Mouse (Mus musculus) heart, embryonic 10.5 days (tissue): ENCODE measurements around the gene Ankrd11. TPM values are rescaled to one million over a fixed set of nuclear protein-coding genes. Genes with fewer than 3 reads are reported as not detected.
A peak's percentile ranks its signal among the peaks of the same experiment; 100 is the strongest.
"Not testable (repeated sequence)": the region's sequence is repeated elsewhere in the genome, so short reads cannot be mapped to it uniquely, and the experiment has no call there.

Experiments used
- DNase-seq: peaks from one replicate; pipeline ENCODE4 v3.0.0-alpha.2; 2017; ENCODE audit warnings: low spot score
- H3K27ac ChIP-seq: fragments of 300-500 bp; sonication (generic); 2 replicates; pipeline ENCODE4 v1.5.1; 2016; ENCODE audit warnings: mild to moderate bottlenecking
- H3K27me3 ChIP-seq: fragments of 300-500 bp; sonication (generic); 2 replicates; pipeline ENCODE4 v1.6.1; 2016; ENCODE audit warnings: mild to moderate bottlenecking; ENCODE audit not compliant: poor library complexity, insufficient read depth, severe bottlenecking
- H3K36me3 ChIP-seq: fragments of 300-500 bp; sonication (generic); 2 replicates; pipeline ENCODE4 v1.6.1; 2016; ENCODE audit warnings: mild to moderate bottlenecking, moderate library complexity
- H3K4me1 ChIP-seq: fragments of 300-500 bp; sonication (generic); 2 replicates; pipeline ENCODE4 v1.6.1; 2016; ENCODE audit warnings: mild to moderate bottlenecking
- H3K4me3 ChIP-seq: fragments of 300-500 bp; sonication (generic); 2 replicates; pipeline ENCODE4 v1.5.1; 2016; ENCODE audit warnings: mild to moderate bottlenecking, moderate library complexity
- H3K9me3 ChIP-seq: fragments of 300-500 bp; sonication (generic); 2 replicates; pipeline ENCODE4 v1.6.1; 2016; ENCODE audit warnings: mild to moderate bottlenecking, moderate library complexity
- WGBS: fragments of 180-500 bp; shearing (Covaris S2); methylation state at CpG from one replicate; pipeline ENCODE4 v1.1.7; 2016; 5-methylcytosine and 5-hydroxymethylcytosine counted together
- polyA plus RNA-seq: library from polyadenylated mRNA; unstranded; fragments of >200 nt; fragmentation: Nextera tagmentation; extraction: Ambion mirVana; gene quantifications from 2 replicates; pipeline ENCODE4 v1.2.1, GENCODE M21; 2016

Ankrd11 gene
- polyA plus RNA-seq, 1 experiment from 2014 or later = 32.9 TPM

GRCm38 (mm10) chr8:123048402-123048801, 6.3 kb upstream of the Ankrd11 start:
- Histone ChIP-seq H3K4me1 (peaks cover 10% of the 10 kb centered on the region), H3K27ac (no peak overlapping the region), H3K27me3 (no peaks in the 10 kb centered on the region), H3K36me3 (0 out of 2 replicates have a peak, but pooled peaks cover 6% of the 10 kb centered on the region), H3K9me3 (no peaks in the 10 kb centered on the region), H3K4me3 (no peak overlapping the region)
- no peak for DNase-seq
- 84% methylated on average over 7 of the region's 7 CpGs for WGBS

- Histone ChIP-seq H3K36me3 (0 out of 2 replicates have a peak, but pooled peaks cover 6% of the 10 kb centered on the region), H3K27ac (no peak overlapping the region), H3K9me3 (no peaks in the 10 kb centered on the region), H3K4me3 (no peak overlapping the region), H3K4me1 (peaks cover 13% of the 10 kb centered on the region), H3K27me3 (no peaks in the 10 kb centered on the region)
- DNase-seq = no peak
- WGBS = 90% methylated on average over 7 of the region's 7 CpGs
These were observed 5.8 kb upstream of the Ankrd11 start for GRCm38 (mm10) chr8:123047827-123048226.

- no peak for DNase-seq
- H3K4me1 ChIP-seq = peaks cover 13% of the 10 kb centered on the region
- 80% methylated on average over 4 of the region's 4 CpGs for WGBS
- H3K9me3 ChIP-seq = no peaks in the 10 kb centered on the region
- H3K4me3 ChIP-seq = no peak overlapping the region
- H3K36me3 ChIP-seq = 0 out of 2 replicates have a peak, but pooled peaks cover 6% of the 10 kb centered on the region
- H3K27me3 ChIP-seq = no peaks in the 10 kb centered on the region
- H3K27ac ChIP-seq = no peak overlapping the region
These were observed 4.6 kb upstream of the Ankrd11 start for GRCm38 (mm10) chr8:123046706-123047105.

- WGBS = 93% methylated on average over 23 of the region's 23 CpGs
- H3K27ac ChIP-seq, H3K4me3 ChIP-seq, H3K36me3 ChIP-seq, DNase-seq, H3K9me3 ChIP-seq, H3K27me3 ChIP-seq: not testable (repeated sequence)
- H3K4me1 ChIP-seq = peaks cover 18% of the 10 kb centered on the region
These were observed 2.8 kb upstream of the Ankrd11 start for GRCm38 (mm10) chr8:123044743-123045425.

- 90% methylated on average over 3 of the region's 3 CpGs for WGBS
These were observed 1.9 kb upstream of the Ankrd11 start for GRCm38 (mm10) chr8:123043941-123044340.

GRCm38 (mm10) chr8:123042974-123043625, 1.0 kb upstream of the Ankrd11 start:
- 0 out of 2 replicates have a peak, but pooled peaks cover 6% of the 10 kb centered on the region for H3K36me3 ChIP-seq
- no peaks in the 10 kb centered on the region for H3K9me3 ChIP-seq
- peak overlapping the region; percentile 100 for H3K27ac ChIP-seq
- 22% methylated on average over 22 of the region's 22 CpGs for WGBS
- peak overlapping the region; percentile 100 for H3K4me3 ChIP-seq
- peaks cover 30% of the 10 kb centered on the region for H3K4me1 ChIP-seq
- H3K27me3 ChIP-seq = no peaks in the 10 kb centered on the region
- DNase-seq = no peak

More at GRCm38 (mm10) chr8:123043941-123044340, 1.9 kb upstream of the Ankrd11 start:
- H3K4me1 ChIP-seq = peaks cover 26% of the 10 kb centered on the region
- H3K36me3 ChIP-seq = 0 out of 2 replicates have a peak, but pooled peaks cover 6% of the 10 kb centered on the region
- H3K27ac ChIP-seq = no peak overlapping the region
- 0 out of 2 replicates have a peak overlapping the region, but pooled peaks have one; percentile 100 for H3K4me3 ChIP-seq
- H3K9me3 ChIP-seq = no peaks in the 10 kb centered on the region
- no peaks in the 10 kb centered on the region for H3K27me3 ChIP-seq
- no peak for DNase-seq

- no peak for DNase-seq
- Histone ChIP-seq H3K4me3 (peak overlapping the region; percentile 100), H3K4me1 (peaks cover 40% of the 10 kb centered on the region), H3K9me3 (no peaks in the 10 kb centered on the region), H3K36me3 (0 out of 2 replicates have a peak, but pooled peaks cover 6% of the 10 kb centered on the region), H3K27me3 (no peaks in the 10 kb centered on the region), H3K27ac (peak overlapping the region; percentile 100)
- 2% methylated on average over 60 of the region's 60 CpGs for WGBS
These were observed 337 bp downstream of the Ankrd11 start for GRCm38 (mm10) chr8:123041774-123042105.

GRCm38 (mm10) chr8:123041008-123041773, 886 bp downstream of the Ankrd11 start:
- H3K4me3 ChIP-seq = peak overlapping the region; percentile 100
- peak; percentile 86 for DNase-seq
- H3K36me3 ChIP-seq = 0 out of 2 replicates have a peak, but pooled peaks cover 6% of the 10 kb centered on the region
- peaks cover 43% of the 10 kb centered on the region for H3K4me1 ChIP-seq
- no peaks in the 10 kb centered on the region for H3K9me3 ChIP-seq
- H3K27ac ChIP-seq = peak overlapping the region; percentile 100
- 1% methylated on average over 71 of the region's 71 CpGs for WGBS
- H3K27me3 ChIP-seq = no peaks in the 10 kb centered on the region

GRCm38 (mm10) chr8:123040110-123040650, 1.9 kb downstream of the Ankrd11 start:
- 17% methylated on average over 4 of the region's 4 CpGs for WGBS
- Histone ChIP-seq H3K9me3 (no peaks in the 10 kb centered on the region), H3K27ac (peak overlapping the region; percentile 100; the same call in 1 of the 2 replicates), H3K4me3 (peak overlapping the region; percentile 100), H3K36me3 (0 out of 2 replicates have a peak, but pooled peaks cover 3% of the 10 kb centered on the region), H3K27me3 (no peaks in the 10 kb centered on the region), H3K4me1 (peaks cover 44% of the 10 kb centered on the region)
- DNase-seq = no peak

GRCm38 (mm10) chr8:123039376-123040109, 2.5 kb downstream of the Ankrd11 start:
- WGBS = 83% methylated on average over 11 of the region's 11 CpGs
- DNase-seq = no peak
- Histone ChIP-seq H3K4me1 (peaks cover 44% of the 10 kb centered on the region), H3K4me3 (peak overlapping the region; percentile 100; the same call in 1 of the 2 replicates), H3K27me3 (no peaks in the 10 kb centered on the region), H3K36me3 (0 out of 2 replicates have a peak, but pooled peaks cover under 1% of the 10 kb centered on the region), H3K9me3 (no peaks in the 10 kb centered on the region), H3K27ac (peak overlapping the region; percentile 56; the same call in 1 of the 2 replicates)

- WGBS = 60% methylated on average over 2 of the region's 2 CpGs
- peaks cover 47% of the 10 kb centered on the region for H3K4me1 ChIP-seq
These were observed 3.7 kb downstream of the Ankrd11 start for GRCm38 (mm10) chr8:123038351-123038750.

GRCm38 (mm10) chr8:123037487-123037886, 4.6 kb downstream of the Ankrd11 start:
- Histone ChIP-seq H3K27me3 (no peaks in the 10 kb centered on the region), H3K36me3 (no peaks in the 10 kb centered on the region), H3K4me3 (no peak overlapping the region), H3K4me1 (peaks cover 44% of the 10 kb centered on the region), H3K9me3 (no peaks in the 10 kb centered on the region), H3K27ac (0 out of 2 replicates have a peak overlapping the region, but pooled peaks have one; percentile 22)
- DNase-seq = no peak
- 75% methylated on average over 11 of the region's 11 CpGs for WGBS

More at GRCm38 (mm10) chr8:123038351-123038750, 3.7 kb downstream of the Ankrd11 start:
- H3K27ac ChIP-seq = no peak overlapping the region
- DNase-seq = no peak
- no peaks in the 10 kb centered on the region for H3K36me3 ChIP-seq
- no peaks in the 10 kb centered on the region for H3K9me3 ChIP-seq
- no peaks in the 10 kb centered on the region for H3K27me3 ChIP-seq
- no peak overlapping the region for H3K4me3 ChIP-seq
